Mouse (Mus musculus) limb, embryonic 14.5 days (tissue): ENCODE measurements around the gene Olfr618. TPM values are rescaled to one million over a fixed set of nuclear protein-coding genes. Genes with fewer than 3 reads are reported as not detected.

ENCODE experiments used
- ATAC-seq: fragments of 200-750 bp; cut with Nextera tagmentation; 2 replicates; pipeline ENCODE4 v1.8.0; 2017; ENCODE audit warnings: low read depth, moderate number of reproducible peaks, moderate TSS enrichment; ENCODE audit not compliant: low FRiP score
- DNase-seq: peaks from one replicate; pipeline ENCODE4 v3.0.0-alpha.2; 2015; ENCODE audit warnings: low spot score
- H3K27ac ChIP-seq: fragments of 300-500 bp; sonication (generic); replicated peaks from 2 replicates; pipeline ENCODE4 v1.5.1; 2014; ENCODE audit warnings: low read depth, mild to moderate bottlenecking, low read length, moderate library complexity, mixed read lengths
- H3K27me3 ChIP-seq: fragments of 300-500 bp; sonication (generic); 2 replicates; pipeline ENCODE4 v1.6.1; 2014; ENCODE audit warnings: low read length, mixed read lengths; ENCODE audit not compliant: control insufficient read depth, insufficient read depth
- H3K36me3 ChIP-seq: fragments of 300-500 bp; sonication (generic); 2 replicates; pipeline ENCODE4 v1.6.1; 2014; ENCODE audit warnings: mild to moderate bottlenecking, low read length, moderate library complexity, mixed read lengths; ENCODE audit not compliant: control insufficient read depth, insufficient read depth
- H3K4me1 ChIP-seq: fragments of 300-500 bp; sonication (generic); 2 replicates; pipeline ENCODE4 v1.6.1; 2014; ENCODE audit warnings: antibody characterized with exemption, low read length, mixed read lengths; ENCODE audit not compliant: control insufficient read depth, insufficient read depth
- H3K4me2 ChIP-seq: fragments of 300-500 bp; sonication (generic); replicated peaks from 2 replicates; pipeline ENCODE4 v1.6.1; 2014; ENCODE audit warnings: low read depth, mild to moderate bottlenecking, low read length, moderate library complexity; ENCODE audit not compliant: severe bottlenecking
- H3K4me3 ChIP-seq: fragments of 300-500 bp; sonication (generic); replicated peaks from 2 replicates; pipeline ENCODE4 v1.5.1; 2014; ENCODE audit warnings: low read length
- H3K9ac ChIP-seq: fragments of 300-500 bp; sonication (generic); 2 replicates; pipeline ENCODE4 v1.6.1; 2014; ENCODE audit warnings: mild to moderate bottlenecking, low read depth, low read length, moderate library complexity; ENCODE audit not compliant: severe bottlenecking
- H3K9me3 ChIP-seq: fragments of 300-500 bp; sonication (generic); 2 replicates; pipeline ENCODE4 v1.6.1; 2016; ENCODE audit warnings: low read length; ENCODE audit not compliant: control insufficient read depth
- POLR2A ChIP-seq: fragments of 200-500 bp; IDR thresholded peaks from 2 replicates; pipeline ENCODE4 v1.8.0; 2012; ENCODE audit warnings: inconsistent platforms, mild to moderate bottlenecking, moderate library complexity, borderline replicate concordance; ENCODE audit not compliant: insufficient read depth, insufficient read length; ENCODE audit errors: extremely low read depth
- WGBS: fragments of 180-500 bp; shearing (Covaris S2); extraction: QIAGEN DNeasy Blood & Tissue Kit; methylation state at CpG from one replicate; pipeline ENCODE4 v1.1.7; 2014; 5-methylcytosine and 5-hydroxymethylcytosine counted together
- microRNA-seq: library from miRNA; unstranded; fragments of <30 nt; microRNA quantifications from one replicate; pipeline ENCODE4, GENCODE M21; 2016
- polyA plus RNA-seq, 2 experiments: library from polyadenylated mRNA; depleted of rRNA in 1 of 2; stranded (reverse) in 1 of 2; unstranded in 1 of 2; fragments of >200 nt; fragmentation: Nextera tagmentation in 1 of 2; extraction: Ambion mirVana in 1 of 2; gene quantifications; 2 replicates each; pipeline versions ENCODE4 v1.2.1 to v1.2.3; 2012 to 2014

Olfr618 gene
- polyA plus RNA-seq, 2 experiments, result not detected

DNA sequence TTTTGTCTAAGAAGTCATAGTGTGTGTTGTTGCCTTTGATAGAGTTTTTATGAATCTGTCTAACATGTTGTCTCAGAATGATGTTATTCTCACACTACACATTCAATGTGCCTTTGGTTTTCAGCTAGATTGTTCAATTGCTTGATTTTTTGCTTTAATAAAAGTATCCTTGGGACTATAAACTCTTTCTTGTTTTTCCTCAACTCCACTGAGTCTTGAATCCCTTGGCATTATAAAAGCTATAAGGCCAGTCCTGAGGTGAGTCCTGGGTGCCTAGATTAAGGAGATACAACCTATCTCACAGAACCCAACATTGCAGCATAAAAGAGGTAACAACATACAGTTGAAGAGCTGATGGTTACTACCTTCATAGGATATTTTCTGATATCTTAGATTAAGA lies 10.4 kb downstream of the Olfr618 start, which contains the start of gene Olfr619:
TSS of gene Olfr619 (plus strand) at position 301 of the 400 bp plus-strand sequence.
- no peaks in the 10 kb centered on the region for H3K9me3 ChIP-seq
- H3K36me3 ChIP-seq, result no peaks in the 10 kb centered on the region
- DNase-seq (no peak), ATAC-seq (no peak)
- no peaks in the 10 kb centered on the region for H3K27me3 ChIP-seq
- no peak within 1 kb of the TSS for H3K4me3 ChIP-seq
- no peak for TF ChIP-seq POLR2A
- no peaks in the 10 kb centered on the region for H3K4me1 ChIP-seq
- no peak within 1 kb of the TSS for H3K9ac ChIP-seq
- H3K27ac ChIP-seq, result no peak within 1 kb of the TSS
- no peak within 1 kb of the TSS for H3K4me2 ChIP-seq

GRCm38 (mm10) chr7:103607425-103607824 lies 17.5 kb downstream of the Olfr618 start:
- ATAC-seq, result no peak
- WGBS, result 85% methylated on average over 2 of the region's 2 CpGs
- DNase-seq, result no peak

GRCm38 (mm10) chr7:103612434-103612833 lies 22.5 kb downstream of the Olfr618 start, which contains the start of gene Olfr620:
Olfr620 (minus strand) TSS chr7:103612534.
- Histone ChIP-seq H3K9me3 (no peaks in the 10 kb centered on the region), H3K4me2 (no peak within 1 kb of the TSS), H3K4me1 (no peaks in the 10 kb centered on the region), H3K27me3 (no peaks in the 10 kb centered on the region), H3K4me3 (no peak within 1 kb of the TSS), H3K9ac (no peak within 1 kb of the TSS), H3K27ac (no peak within 1 kb of the TSS), H3K36me3 (no peaks in the 10 kb centered on the region)
- WGBS, result 72% methylated on average over 2 of the region's 2 CpGs
- TF ChIP-seq POLR2A, result no peak
- ATAC-seq (no peak), DNase-seq (no peak)

More at GRCm38 (mm10) chr7:103607425-103607824, 17.5 kb downstream of the Olfr618 start:
- no peaks in the 10 kb centered on the region for H3K4me1 ChIP-seq
- H3K9me3 ChIP-seq, result no peaks in the 10 kb centered on the region
- H3K27ac ChIP-seq, result no peak overlapping the region
- H3K4me2 ChIP-seq, result no peak overlapping the region
- no peaks in the 10 kb centered on the region for H3K27me3 ChIP-seq
- no peak overlapping the region for H3K4me3 ChIP-seq
- no peak overlapping the region for H3K9ac ChIP-seq
- no peaks in the 10 kb centered on the region for H3K36me3 ChIP-seq
- no peak for TF ChIP-seq POLR2A

- Histone ChIP-seq H3K4me1 (no peaks in the 10 kb centered on the region), H3K4me2 (no peak overlapping the region), H3K9me3 (no peaks in the 10 kb centered on the region), H3K4me3 (no peak overlapping the region), H3K27me3 (no peaks in the 10 kb centered on the region), H3K36me3 (no peaks in the 10 kb centered on the region), H3K9ac (no peak overlapping the region), H3K27ac (no peak overlapping the region)
- ATAC-seq, result no peak
- TF ChIP-seq POLR2A, result no peak
- no peak for DNase-seq
Measured at GRCm38 (mm10) chr7:103636795-103637194, 46.9 kb downstream of the Olfr618 start.

DNA sequence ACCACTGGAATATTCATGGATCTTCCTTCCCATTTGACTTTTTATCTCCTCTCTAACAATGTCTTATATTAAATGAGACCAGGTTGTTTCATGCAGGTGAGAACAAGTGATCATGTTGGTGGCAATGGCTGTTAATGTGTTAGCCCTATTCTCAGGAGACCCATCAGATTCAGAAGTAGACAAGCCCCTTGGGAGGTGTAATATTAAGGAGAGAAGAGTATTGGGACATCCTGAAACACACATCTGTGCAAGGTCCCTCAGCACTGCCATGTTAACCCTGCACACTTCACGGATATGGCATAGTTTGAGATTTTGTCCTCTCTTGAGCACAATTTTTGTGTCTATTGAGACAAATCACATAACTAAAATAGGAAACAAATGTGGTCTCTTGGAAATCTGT lies 52.7 kb downstream of the Olfr618 start, which contains the start of gene Olfr622:
TSS of gene Olfr622 (minus strand) at position 101 of the 400 bp plus-strand sequence.
- H3K4me2 ChIP-seq, result no peak within 1 kb of the TSS
- WGBS, result 78% methylated on average over 1 of the region's 1 CpGs

GRCm38 (mm10) chr7:103644070-103644469 lies 54.2 kb downstream of the Olfr618 start:
- Histone ChIP-seq H3K4me2 (no peak overlapping the region), H3K9me3 (no peaks in the 10 kb centered on the region), H3K27me3 (no peaks in the 10 kb centered on the region), H3K36me3 (no peaks in the 10 kb centered on the region), H3K9ac (no peak overlapping the region), H3K27ac (no peak overlapping the region), H3K4me3 (no peak overlapping the region), H3K4me1 (no peaks in the 10 kb centered on the region)
- no peak for TF ChIP-seq POLR2A
- WGBS, result 74% methylated on average over 4 of the region's 4 CpGs
- DNase-seq (no peak), ATAC-seq (no peak)

More for the DNA sequence above, 52.7 kb downstream of the Olfr618 start, which contains the start of gene Olfr622:
- H3K9me3 ChIP-seq, result no peaks in the 10 kb centered on the region
- H3K4me3 ChIP-seq, result no peak within 1 kb of the TSS
- H3K27me3 ChIP-seq, result no peaks in the 10 kb centered on the region
- no peaks in the 10 kb centered on the region for H3K4me1 ChIP-seq
- H3K36me3 ChIP-seq, result no peaks in the 10 kb centered on the region
- no peak for ATAC-seq
- H3K9ac ChIP-seq, result no peak within 1 kb of the TSS
- H3K27ac ChIP-seq, result no peak within 1 kb of the TSS
- TF ChIP-seq POLR2A, result no peak
- no peak for DNase-seq

Small RNA genes lying within 50 kb of the gene (microRNA-seq; reads per million reads assigned to microRNA genes)
- gene Gm26506, result not detected

Other genes starting within 250 kb of the Olfr618 start
Only the 30 nearest of the 31 such genes appear.
- not detected in 2 replicates for gene Olfr601, start 227.4 kb upstream of the Olfr618 start, polyA plus RNA-seq (2012; rRNA removed)
- gene Olfr601, start 227.4 kb upstream of the Olfr618 start, polyA plus RNA-seq (2014; fragmentation: Nextera tagmentation; extraction: Ambion mirVana), result not detected in 2 replicates
- not detected in 2 replicates for gene Olfr603, start 203.9 kb upstream of the Olfr618 start, polyA plus RNA-seq (2012; rRNA removed)
- gene Olfr603, start 203.9 kb upstream of the Olfr618 start, polyA plus RNA-seq (2014; fragmentation: Nextera tagmentation; extraction: Ambion mirVana), result not detected in 2 replicates
- gene Usp17lc, start 175.0 kb upstream of the Olfr618 start, polyA plus RNA-seq (2012; rRNA removed), result not detected in 2 replicates
- not detected in 2 replicates for gene Usp17lc, start 175.0 kb upstream of the Olfr618 start, polyA plus RNA-seq (2014; fragmentation: Nextera tagmentation; extraction: Ambion mirVana)
- gene Olfr605, start 144.7 kb upstream of the Olfr618 start, polyA plus RNA-seq (2012; rRNA removed), result not detected in 2 replicates
- not detected in 2 replicates for gene Olfr605, start 144.7 kb upstream of the Olfr618 start, polyA plus RNA-seq (2014; fragmentation: Nextera tagmentation; extraction: Ambion mirVana)
- gene Olfr606, start 141.1 kb upstream of the Olfr618 start, polyA plus RNA-seq (2012; rRNA removed), result not detected in 2 replicates
- gene Olfr606, start 141.1 kb upstream of the Olfr618 start, polyA plus RNA-seq (2014; fragmentation: Nextera tagmentation; extraction: Ambion mirVana), result not detected in 2 replicates
- gene Olfr607, start 126.0 kb upstream of the Olfr618 start, polyA plus RNA-seq (2012; rRNA removed), result not detected in 2 replicates
- not detected in 2 replicates for gene Olfr607, start 126.0 kb upstream of the Olfr618 start, polyA plus RNA-seq (2014; fragmentation: Nextera tagmentation; extraction: Ambion mirVana)
- gene Olfr608, start 120.2 kb upstream of the Olfr618 start, polyA plus RNA-seq (2012; rRNA removed), result not detected in 2 replicates
- gene Olfr608, start 120.2 kb upstream of the Olfr618 start, polyA plus RNA-seq (2014; fragmentation: Nextera tagmentation; extraction: Ambion mirVana), result not detected in 2 replicates
- gene Olfr609, start 92.0 kb upstream of the Olfr618 start, polyA plus RNA-seq (2012; rRNA removed), result not detected in 2 replicates
- not detected in 2 replicates for gene Olfr609, start 92.0 kb upstream of the Olfr618 start, polyA plus RNA-seq (2014; fragmentation: Nextera tagmentation; extraction: Ambion mirVana)
- not detected in 2 replicates for gene Olfr610, start 78.0 kb upstream of the Olfr618 start, polyA plus RNA-seq (2012; rRNA removed)
- gene Olfr610, start 78.0 kb upstream of the Olfr618 start, polyA plus RNA-seq (2014; fragmentation: Nextera tagmentation; extraction: Ambion mirVana), result not detected in 2 replicates
- not detected in 2 replicates for gene Olfr611, start 69.3 kb upstream of the Olfr618 start, polyA plus RNA-seq (2012; rRNA removed)
- not detected in 2 replicates for gene Olfr611, start 69.3 kb upstream of the Olfr618 start, polyA plus RNA-seq (2014; fragmentation: Nextera tagmentation; extraction: Ambion mirVana)
- gene Olfr612, start 47.4 kb upstream of the Olfr618 start, polyA plus RNA-seq (2012; rRNA removed), result not detected in 2 replicates
- gene Olfr612, start 47.4 kb upstream of the Olfr618 start, polyA plus RNA-seq (2014; fragmentation: Nextera tagmentation; extraction: Ambion mirVana), result not detected in 2 replicates
- gene Olfr613, start 42.0 kb upstream of the Olfr618 start, polyA plus RNA-seq (2012; rRNA removed), result not detected in 2 replicates
- not detected in 2 replicates for gene Olfr613, start 42.0 kb upstream of the Olfr618 start, polyA plus RNA-seq (2014; fragmentation: Nextera tagmentation; extraction: Ambion mirVana)
- gene Olfr615, start 34.0 kb upstream of the Olfr618 start, polyA plus RNA-seq (2012; rRNA removed), result not detected in 2 replicates
- not detected in 2 replicates for gene Olfr615, start 34.0 kb upstream of the Olfr618 start, polyA plus RNA-seq (2014; fragmentation: Nextera tagmentation; extraction: Ambion mirVana)
- gene Olfr616, start 21.0 kb upstream of the Olfr618 start, polyA plus RNA-seq (2012; rRNA removed), result not detected in 2 replicates
- not detected in 2 replicates for gene Olfr616, start 21.0 kb upstream of the Olfr618 start, polyA plus RNA-seq (2014; fragmentation: Nextera tagmentation; extraction: Ambion mirVana)
- gene Olfr617, start 17.0 kb upstream of the Olfr618 start, polyA plus RNA-seq (2012; rRNA removed), result not detected in 2 replicates
- gene Olfr617, start 17.0 kb upstream of the Olfr618 start, polyA plus RNA-seq (2014; fragmentation: Nextera tagmentation; extraction: Ambion mirVana), result not detected in 2 replicates
- gene Olfr619, start 10.5 kb downstream of the Olfr618 start, polyA plus RNA-seq (2012; rRNA removed), result not detected in 2 replicates
- gene Olfr619, start 10.5 kb downstream of the Olfr618 start, polyA plus RNA-seq (2014; fragmentation: Nextera tagmentation; extraction: Ambion mirVana), result not detected in 2 replicates
- gene Olfr620, start 22.4 kb downstream of the Olfr618 start, polyA plus RNA-seq (2012; rRNA removed), result not detected in 2 replicates
- not detected in 2 replicates for gene Olfr620, start 22.4 kb downstream of the Olfr618 start, polyA plus RNA-seq (2014; fragmentation: Nextera tagmentation; extraction: Ambion mirVana)
- gene Olfr622, start 52.6 kb downstream of the Olfr618 start, polyA plus RNA-seq (2012; rRNA removed), result not detected in 2 replicates
- gene Olfr622, start 52.6 kb downstream of the Olfr618 start, polyA plus RNA-seq (2014; fragmentation: Nextera tagmentation; extraction: Ambion mirVana), result not detected in 2 replicates
- not detected in 2 replicates for gene Olfr623, start 73.6 kb downstream of the Olfr618 start, polyA plus RNA-seq (2012; rRNA removed)
- gene Olfr623, start 73.6 kb downstream of the Olfr618 start, polyA plus RNA-seq (2014; fragmentation: Nextera tagmentation; extraction: Ambion mirVana), result not detected in 2 replicates
- gene Olfr624, start 81.1 kb downstream of the Olfr618 start, polyA plus RNA-seq (2012; rRNA removed), result 0.03 TPM in 1 of 2 replicates, not detected in the other
- 0.06 and 0.07 TPM in 2 replicates for gene Olfr624, start 81.1 kb downstream of the Olfr618 start, polyA plus RNA-seq (2014; fragmentation: Nextera tagmentation; extraction: Ambion mirVana)
- not detected in 2 replicates for gene Olfr625-ps1, start 92.6 kb downstream of the Olfr618 start, polyA plus RNA-seq (2012; rRNA removed)
- gene Olfr625-ps1, start 92.6 kb downstream of the Olfr618 start, polyA plus RNA-seq (2014; fragmentation: Nextera tagmentation; extraction: Ambion mirVana), result not detected in 2 replicates
- not detected in 2 replicates for gene Olfr243, start 124.6 kb downstream of the Olfr618 start, polyA plus RNA-seq (2012; rRNA removed)
- gene Olfr243, start 124.6 kb downstream of the Olfr618 start, polyA plus RNA-seq (2014; fragmentation: Nextera tagmentation; extraction: Ambion mirVana), result not detected in 2 replicates
- not detected in 2 replicates for gene Olfr628, start 140.3 kb downstream of the Olfr618 start, polyA plus RNA-seq (2012; rRNA removed)
- not detected in 2 replicates for gene Olfr628, start 140.3 kb downstream of the Olfr618 start, polyA plus RNA-seq (2014; fragmentation: Nextera tagmentation; extraction: Ambion mirVana)
- gene Olfr629, start 154.8 kb downstream of the Olfr618 start, polyA plus RNA-seq (2012; rRNA removed), result not detected in 2 replicates
- not detected in 2 replicates for gene Olfr629, start 154.8 kb downstream of the Olfr618 start, polyA plus RNA-seq (2014; fragmentation: Nextera tagmentation; extraction: Ambion mirVana)
- not detected in 2 replicates for gene Olfr630, start 167.2 kb downstream of the Olfr618 start, polyA plus RNA-seq (2012; rRNA removed)
- not detected in 2 replicates for gene Olfr630, start 167.2 kb downstream of the Olfr618 start, polyA plus RNA-seq (2014; fragmentation: Nextera tagmentation; extraction: Ambion mirVana)
- gene Olfr69, start 181.5 kb downstream of the Olfr618 start, polyA plus RNA-seq (2012; rRNA removed), result not detected in 2 replicates
- not detected in 2 replicates for gene Olfr69, start 181.5 kb downstream of the Olfr618 start, polyA plus RNA-seq (2014; fragmentation: Nextera tagmentation; extraction: Ambion mirVana)
- not detected in 2 replicates for gene Olfr68, start 189.6 kb downstream of the Olfr618 start, polyA plus RNA-seq (2012; rRNA removed)
- not detected in 2 replicates for gene Olfr68, start 189.6 kb downstream of the Olfr618 start, polyA plus RNA-seq (2014; fragmentation: Nextera tagmentation; extraction: Ambion mirVana)
- 0.03 TPM in 1 of 2 replicates, not detected in the other for gene Olfr67, start 201.7 kb downstream of the Olfr618 start, polyA plus RNA-seq (2012; rRNA removed)
- not detected in 2 replicates for gene Olfr67, start 201.7 kb downstream of the Olfr618 start, polyA plus RNA-seq (2014; fragmentation: Nextera tagmentation; extraction: Ambion mirVana)
- 2,382 and 2,478 TPM in 2 replicates for gene Hbb-bt, start 223.9 kb downstream of the Olfr618 start, polyA plus RNA-seq (2012; rRNA removed)
- gene Hbb-bt, start 223.9 kb downstream of the Olfr618 start, polyA plus RNA-seq (2014; fragmentation: Nextera tagmentation; extraction: Ambion mirVana), result 2,610 and 4,062 TPM in 2 replicates
- 9,008 and 9,822 TPM in 2 replicates for gene Hbb-bs, start 238.0 kb downstream of the Olfr618 start, polyA plus RNA-seq (2012; rRNA removed)
- 6,131 and 9,529 TPM in 2 replicates for gene Hbb-bs, start 238.0 kb downstream of the Olfr618 start, polyA plus RNA-seq (2014; fragmentation: Nextera tagmentation; extraction: Ambion mirVana)